Mouse (Mus musculus): ENCODE data around the gene Hmgcs2.
"Not testable (repeated sequence)": the region's sequence is repeated elsewhere in the genome, so short reads cannot be mapped to it uniquely, and the experiment has no call there.

Gene Hmgcs2

GRCm38 (mm10) chr3:98336661-98337654, 56.7 kb downstream of the Hmgcs2 start:
- no peak for DNase-seq (ENCODE audit: low read depth, low spot score)

GRCm38 (mm10) chr3:98338584-98339041, 58.4 kb downstream of the Hmgcs2 start:
- no peak for DNase-seq (ENCODE audit: low read depth, low spot score)

DNA sequence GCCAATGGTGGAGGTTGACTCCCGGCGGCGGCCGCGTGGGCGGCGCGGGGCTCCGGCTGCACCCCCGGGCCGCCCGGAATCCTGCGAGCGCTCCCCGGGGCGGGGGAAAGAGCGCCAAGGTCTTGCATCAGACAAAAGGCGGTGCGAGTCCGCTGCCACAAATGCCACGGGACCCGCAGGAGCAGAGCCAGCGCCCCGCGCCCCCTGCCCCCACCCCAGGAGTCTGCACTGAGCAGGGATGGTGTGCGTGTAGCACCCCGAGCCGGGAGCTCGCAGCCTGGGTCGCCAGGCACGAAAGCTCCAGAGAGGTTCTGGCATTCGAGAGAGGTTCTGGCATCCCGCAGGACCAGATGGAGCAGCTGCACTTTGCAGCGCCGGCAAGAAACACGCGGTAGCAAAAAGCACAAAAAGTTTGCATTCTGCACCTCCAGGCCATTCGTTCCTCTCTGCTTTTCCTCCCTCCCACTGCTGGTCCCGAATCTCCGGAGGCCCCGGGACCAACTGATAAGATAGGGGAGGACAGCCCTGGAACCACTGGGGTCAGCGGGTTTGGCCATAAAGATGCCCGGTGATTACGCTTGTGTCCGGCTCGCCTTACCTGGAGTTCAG, 59.0 kb downstream of the Hmgcs2 start:
- no peak for DNase-seq (ENCODE audit: low read depth, low spot score)

- DNase-seq (ENCODE audit: low read depth, low spot score), result not testable (repeated sequence)
These were observed 59.5 kb downstream of the Hmgcs2 start, which contains the start of gene Phgdh for GRCm38 (mm10) chr3:98339706-98340109. Gene Phgdh (minus strand): TSS chr3:98339990.

- DNase-seq (ENCODE audit: low read depth, low spot score), result no peak
These were observed 60.8 kb downstream of the Hmgcs2 start for GRCm38 (mm10) chr3:98340818-98341594.

- no peak for DNase-seq (ENCODE audit: low read depth, low spot score)
These were observed 63.0 kb downstream of the Hmgcs2 start for GRCm38 (mm10) chr3:98343235-98343634.

DNA sequence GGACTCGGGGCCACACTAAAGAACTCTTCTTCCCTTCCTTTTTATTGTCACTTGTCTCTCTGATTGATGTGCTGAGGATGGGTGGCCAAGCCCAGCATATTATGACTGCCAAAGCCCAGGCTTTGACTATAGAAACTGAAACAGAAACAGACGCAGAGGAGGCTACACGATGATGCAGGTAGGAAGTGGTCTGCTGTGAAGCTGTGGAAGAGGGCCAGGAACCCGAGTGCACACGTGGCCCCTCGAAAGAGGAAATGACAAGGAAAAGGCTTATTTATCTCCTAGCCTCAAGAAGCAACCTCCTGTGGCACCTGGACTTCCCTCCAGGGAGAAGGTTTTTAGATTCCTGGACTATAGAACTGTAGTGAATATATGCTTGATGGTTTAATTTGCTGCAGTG, 67.9 kb downstream of the Hmgcs2 start:
- DNase-seq (ENCODE audit: low read depth, low spot score), result no peak

DNA sequence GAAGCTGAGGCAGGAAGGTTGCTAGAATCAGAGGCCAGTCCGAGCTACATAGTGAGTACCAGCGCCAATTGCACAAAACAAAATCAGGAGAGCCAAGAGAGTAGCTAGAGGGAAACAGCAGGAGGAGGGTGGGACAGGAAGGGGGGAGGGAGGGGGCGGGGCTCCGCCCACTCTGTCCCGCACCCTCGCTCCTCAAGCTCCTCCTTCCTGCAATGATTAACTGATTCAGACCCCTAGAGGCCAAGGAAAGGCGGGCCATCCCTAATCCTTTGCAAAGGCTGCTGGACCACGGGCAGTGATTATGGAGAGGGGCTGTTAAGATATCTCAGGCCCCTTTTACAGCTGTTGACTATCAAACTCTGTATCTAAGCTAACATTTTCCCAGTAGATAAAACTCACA, 68.5 kb downstream of the Hmgcs2 start:
- DNase-seq (ENCODE audit: low read depth, low spot score), result no peak

- DNase-seq (ENCODE audit: low read depth, low spot score), result peak; percentile 18
These were observed 73.7 kb downstream of the Hmgcs2 start for GRCm38 (mm10) chr3:98353892-98354291.

- DNase-seq (ENCODE audit: low read depth, low spot score), result no peak
These were observed 75.2 kb downstream of the Hmgcs2 start for GRCm38 (mm10) chr3:98355344-98356025.

- DNase-seq (ENCODE audit: low read depth, low spot score), result no peak
These were observed 75.8 kb downstream of the Hmgcs2 start for GRCm38 (mm10) chr3:98356026-98356365.

- no peak for DNase-seq (ENCODE audit: low read depth, low spot score)
These were observed 76.6 kb downstream of the Hmgcs2 start for GRCm38 (mm10) chr3:98356632-98357370.
